Mouse (Mus musculus) urinary bladder, postnatal 25 days (tissue): ENCODE measurements around the gene Usp50.
A peak's percentile ranks its signal among the peaks of the same experiment; 100 is the strongest.

ENCODE experiments used
- DNase-seq: peaks from one replicate; pipeline ENCODE4 v3.0.0; 2022; ENCODE audit warnings: low spot score

The Usp50 gene

DNA sequence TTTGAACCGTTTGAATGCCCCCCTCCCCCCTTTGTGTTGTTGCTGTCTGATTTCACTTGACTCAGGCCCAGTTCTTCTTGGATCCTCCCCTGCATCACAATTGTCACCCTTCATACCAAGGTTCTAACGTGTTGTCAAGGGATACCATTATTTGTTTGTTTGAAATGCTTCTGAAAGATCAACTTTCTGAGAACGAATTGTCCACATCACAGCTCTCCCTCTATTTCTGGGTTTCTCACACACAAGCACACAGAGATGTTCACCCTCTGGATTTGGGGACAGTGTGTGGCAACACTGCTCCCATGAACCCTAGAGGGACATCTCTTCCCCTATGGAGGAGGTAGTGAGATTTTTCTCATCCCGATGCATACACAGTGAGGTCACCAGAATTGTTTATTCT lies at the start of gene Usp50:
TSS of gene Usp50 (minus strand) at position 101 of the 400 bp plus-strand sequence.
- no peak for DNase-seq

DNA sequence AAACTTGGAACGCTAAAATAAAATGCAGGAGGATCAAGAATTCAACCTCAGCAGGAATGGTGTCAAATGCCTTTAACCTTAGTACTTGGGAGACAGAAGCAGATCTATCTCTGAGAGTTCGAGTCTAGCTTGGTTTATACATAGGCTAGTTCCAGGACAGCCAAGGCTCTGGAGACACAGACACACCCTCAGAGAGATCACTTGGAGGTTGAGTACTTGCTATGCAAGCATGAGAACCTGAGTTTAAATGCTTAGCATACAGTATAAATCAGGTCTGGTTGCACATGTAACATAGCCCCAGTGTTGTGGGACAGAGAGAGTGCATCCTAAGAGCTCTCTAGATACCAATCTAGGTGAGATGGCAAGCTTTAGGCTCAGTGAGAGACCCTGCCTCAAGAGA lies 34.1 kb upstream of the Usp50 start:
- no peak for DNase-seq

DNA sequence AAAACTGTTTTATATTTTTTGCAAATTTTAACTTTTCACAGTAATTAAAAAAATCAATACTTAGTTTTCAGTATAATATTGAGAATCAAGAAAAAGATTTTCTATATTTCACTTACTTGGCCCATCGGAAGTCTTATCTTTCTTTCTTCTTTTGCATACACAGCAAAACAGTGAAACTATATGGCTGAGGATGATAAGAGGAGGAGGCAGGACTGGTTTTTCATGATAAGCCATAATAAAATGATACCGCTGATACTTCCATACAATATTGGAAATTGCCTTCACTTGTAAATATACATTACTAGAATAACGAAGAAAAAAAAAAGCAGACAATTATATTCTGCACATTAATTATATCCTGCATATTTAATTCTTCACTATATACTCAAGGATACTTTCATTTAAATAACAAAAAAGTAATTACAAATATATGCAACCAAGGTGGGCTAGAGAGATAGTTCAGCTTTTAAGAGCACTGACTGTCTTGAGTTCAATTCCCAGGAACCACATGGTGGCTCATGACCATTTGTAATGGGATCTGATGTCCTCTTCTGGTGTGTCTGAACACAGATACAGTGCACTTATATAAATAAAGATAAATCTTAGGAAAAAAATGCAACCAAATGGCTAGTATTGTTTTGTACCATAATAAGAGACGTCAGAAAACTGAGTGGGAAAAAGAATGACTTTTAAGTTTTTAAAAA lies 33.5 kb upstream of the Usp50 start:
- DNase-seq, result no peak

- no peak for DNase-seq
Measured at GRCm38 (mm10) chr2:126815822-126816221, 32.6 kb upstream of the Usp50 start.

DNA sequence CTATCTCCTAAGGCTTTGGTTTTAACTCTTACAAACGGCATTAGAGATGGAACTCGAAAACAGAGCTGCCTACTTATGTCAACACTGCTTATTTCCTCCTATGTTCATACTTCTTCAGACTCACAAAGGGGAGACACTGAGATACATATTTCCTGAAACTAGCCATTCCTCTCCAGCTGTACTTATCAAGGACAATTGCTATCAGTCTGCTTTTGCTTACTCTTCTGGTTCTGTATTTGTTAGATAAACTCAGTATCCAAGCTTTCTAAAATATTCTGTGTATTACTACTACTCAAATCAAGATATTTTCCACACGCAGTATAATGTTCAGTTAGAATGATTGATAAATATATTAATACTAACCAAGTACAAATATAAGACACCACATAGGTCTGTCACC lies 18.7 kb upstream of the Usp50 start:
- no peak for DNase-seq

DNA sequence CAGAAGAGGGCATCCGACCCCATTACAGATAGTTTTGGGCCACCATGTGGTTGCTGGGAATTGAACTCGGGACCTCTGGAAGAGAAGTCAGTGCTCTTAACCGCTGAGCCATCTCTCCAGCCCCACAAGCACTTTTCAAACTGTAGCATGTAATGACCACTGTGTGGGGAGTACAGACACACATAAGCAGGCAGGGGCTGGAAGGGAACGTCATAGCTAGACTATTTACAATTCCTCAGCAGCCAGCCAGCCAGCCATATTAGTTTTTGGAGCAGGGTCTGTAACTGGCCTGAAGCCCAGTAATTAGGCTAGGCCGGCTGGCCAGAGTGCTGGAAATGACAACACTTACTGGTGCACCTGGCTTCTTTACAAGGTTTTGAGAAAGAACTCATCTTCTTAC lies 15.2 kb upstream of the Usp50 start:
- DNase-seq, result no peak

- no peak for DNase-seq
Measured at GRCm38 (mm10) chr2:126795708-126796107, 12.4 kb upstream of the Usp50 start.

DNA sequence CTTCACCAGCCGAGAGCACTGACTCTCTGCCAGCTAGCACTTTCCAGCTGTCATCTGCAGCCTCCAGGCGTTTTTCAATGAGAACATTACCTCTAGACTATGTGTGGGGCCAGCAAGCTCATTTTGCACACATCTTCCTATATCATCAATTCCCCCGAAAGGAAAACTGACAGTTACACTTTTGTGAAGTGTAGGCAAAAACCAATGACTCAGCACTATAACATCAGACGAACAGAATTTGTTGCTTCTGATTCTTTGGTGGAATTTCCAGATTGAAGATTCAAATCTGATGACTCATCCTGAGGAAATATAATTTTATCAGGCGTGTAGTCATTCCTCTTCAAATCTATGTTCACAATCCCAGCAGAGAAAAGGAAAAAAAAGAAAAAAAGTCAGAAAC lies 9.3 kb upstream of the Usp50 start:
- DNase-seq, result no peak

DNA sequence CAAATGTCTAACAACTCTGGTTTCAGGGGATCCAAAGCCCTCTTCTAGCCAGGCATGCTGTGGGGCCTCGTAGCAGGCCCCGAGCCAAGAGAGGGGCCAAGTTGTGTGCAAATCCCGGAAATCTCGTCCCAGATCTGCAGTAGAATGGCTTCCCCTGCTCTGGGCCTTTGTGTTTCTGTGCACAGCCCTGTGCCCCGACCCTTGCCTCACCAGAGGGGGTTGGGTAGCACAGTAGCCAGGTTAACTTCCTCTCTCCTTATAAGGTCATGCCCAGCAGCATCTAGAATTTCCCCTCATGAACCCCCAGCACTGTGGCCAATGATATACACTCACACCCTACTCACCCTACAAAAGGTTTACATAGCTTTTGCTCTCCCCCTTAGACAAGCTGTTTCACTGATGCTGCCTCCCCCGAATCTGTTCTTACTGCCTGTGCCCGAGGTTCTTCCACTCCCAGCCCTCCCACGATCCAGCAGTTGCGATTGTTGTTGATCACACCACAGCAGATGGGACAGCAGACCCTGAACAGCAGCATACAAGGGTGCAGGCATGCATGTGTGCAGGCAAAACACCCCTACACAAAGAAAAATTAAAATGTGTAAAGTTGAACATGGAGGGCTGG lies 4.6 kb upstream of the Usp50 start:
- no peak for DNase-seq

- DNase-seq, result peak; percentile 13
Measured at GRCm38 (mm10) chr2:126782433-126782832, 837 bp downstream of the Usp50 start.

GRCm38 (mm10) chr2:126781478-126781877 lies 1.8 kb downstream of the Usp50 start:
- DNase-seq, result no peak

DNA sequence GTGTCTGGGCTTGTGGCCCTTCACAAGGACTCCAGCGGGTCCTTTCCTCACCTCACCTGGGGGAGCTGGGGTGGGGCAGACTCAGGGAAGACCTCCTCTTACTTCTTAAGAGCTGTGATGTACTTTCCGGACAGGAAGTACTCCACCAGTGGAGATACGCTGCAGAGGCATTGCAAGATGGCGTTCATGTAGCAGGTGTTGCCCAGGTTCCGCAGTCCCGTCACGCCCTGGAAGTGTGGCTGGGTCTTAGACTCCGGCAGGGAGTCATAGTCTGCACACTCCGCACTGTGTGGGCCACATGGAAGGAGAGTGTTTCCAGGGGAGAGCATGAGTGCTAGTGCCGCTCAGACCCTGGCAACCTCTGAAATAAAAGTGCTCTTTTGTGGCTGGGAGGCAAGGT lies 3.0 kb downstream of the Usp50 start:
- DNase-seq, result no peak

- DNase-seq, result no peak
Measured at GRCm38 (mm10) chr2:126778806-126779205, 4.5 kb downstream of the Usp50 start.

DNA sequence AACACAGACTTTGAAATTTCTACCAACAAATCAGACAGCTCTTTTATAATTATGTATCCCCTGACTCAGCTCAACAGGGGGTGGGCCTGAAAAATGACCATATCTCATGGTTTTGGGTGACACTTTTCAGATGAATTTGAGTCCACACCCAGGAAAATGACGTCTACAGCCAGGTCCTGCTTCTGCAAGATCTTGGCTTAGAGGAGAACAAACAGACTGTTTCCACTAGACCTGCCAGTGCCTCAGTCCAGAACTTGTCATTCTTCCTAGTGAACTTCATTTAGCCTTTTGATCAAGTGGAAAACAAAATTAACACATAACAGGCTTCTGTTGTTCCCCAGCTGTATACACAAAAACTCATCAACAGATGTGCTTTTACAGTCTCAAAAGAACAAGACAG lies 6.9 kb downstream of the Usp50 start:
- DNase-seq, result no peak

GRCm38 (mm10) chr2:126775951-126776350 lies 7.3 kb downstream of the Usp50 start:
- no peak for DNase-seq

DNA sequence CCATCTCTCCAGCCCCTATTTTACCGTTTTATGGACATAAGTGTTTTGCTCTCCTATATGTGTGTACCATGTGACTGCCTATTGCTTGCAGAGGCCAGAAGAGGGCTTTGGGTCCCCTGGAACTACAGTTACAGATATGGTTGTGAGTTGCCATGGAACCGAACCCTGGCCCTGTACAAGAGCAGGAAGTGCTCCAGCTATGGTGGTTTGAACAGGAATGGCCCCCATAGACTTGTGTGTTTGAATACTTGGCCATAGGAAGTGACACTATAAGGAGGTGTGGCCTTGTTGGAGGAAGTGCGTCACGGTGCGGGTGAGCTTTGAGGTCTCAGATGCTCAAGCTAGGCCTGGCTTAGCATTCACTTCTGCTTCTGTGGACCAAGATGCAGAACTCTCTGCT lies 11.1 kb downstream of the Usp50 start:
- no peak for DNase-seq

GRCm38 (mm10) chr2:126769431-126770181 lies 13.7 kb downstream of the Usp50 start:
- DNase-seq, result no peak

DNA sequence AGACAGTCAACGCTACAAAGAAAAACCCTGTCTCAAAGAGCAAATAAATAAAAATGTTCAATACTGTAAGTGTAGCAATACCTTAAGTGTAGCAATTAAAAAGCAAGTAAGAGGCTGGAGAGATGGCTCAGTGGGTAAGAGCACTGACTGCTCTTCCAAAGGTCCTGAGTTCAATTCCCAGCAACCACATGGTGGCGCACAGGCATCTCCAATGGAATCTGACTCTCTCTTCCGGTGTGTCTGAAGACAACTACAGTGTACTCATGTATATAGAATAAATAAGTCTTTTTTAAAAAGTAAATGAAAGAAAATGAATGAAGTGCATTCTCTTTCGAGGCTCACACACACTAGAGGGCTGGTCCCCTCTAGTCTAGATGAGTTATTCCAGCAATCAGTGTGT lies 15.1 kb downstream of the Usp50 start:
- DNase-seq, result no peak

GRCm38 (mm10) chr2:126767599-126767998 lies 15.7 kb downstream of the Usp50 start:
- no peak for DNase-seq

DNA sequence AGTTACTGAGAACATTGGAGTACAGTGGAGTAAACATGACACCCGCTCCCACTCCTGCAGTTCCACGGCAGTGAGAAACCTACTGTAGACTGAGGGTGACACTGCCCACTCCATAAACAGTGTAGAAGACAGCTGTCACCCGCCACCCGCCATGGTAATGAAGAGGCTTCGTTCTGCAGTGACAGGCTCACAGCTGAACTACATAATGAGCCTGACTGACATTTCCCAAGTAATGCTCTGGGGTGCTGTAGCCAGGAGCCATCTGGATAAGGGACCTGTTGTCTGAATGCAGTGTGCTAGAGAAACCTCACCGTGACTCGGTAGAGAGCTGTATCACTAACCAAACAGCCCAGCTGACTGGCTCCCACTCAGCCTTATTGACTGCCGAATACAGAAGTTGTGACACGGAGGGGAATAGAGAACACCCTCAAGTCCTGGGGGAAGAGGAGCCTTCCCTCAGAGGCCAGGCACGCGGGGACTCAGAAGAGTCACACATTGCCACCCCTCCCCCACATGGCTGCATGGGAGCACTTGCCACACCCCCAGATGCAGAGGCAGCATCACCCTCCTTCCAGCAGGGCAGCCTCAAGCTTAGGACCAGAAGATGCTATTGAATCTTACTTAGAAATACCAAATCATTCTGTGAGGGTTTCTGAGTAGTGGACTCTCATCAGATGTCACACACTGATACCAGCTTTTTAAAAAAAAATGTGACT lies 17.2 kb downstream of the Usp50 start:
- no peak for DNase-seq

DNA sequence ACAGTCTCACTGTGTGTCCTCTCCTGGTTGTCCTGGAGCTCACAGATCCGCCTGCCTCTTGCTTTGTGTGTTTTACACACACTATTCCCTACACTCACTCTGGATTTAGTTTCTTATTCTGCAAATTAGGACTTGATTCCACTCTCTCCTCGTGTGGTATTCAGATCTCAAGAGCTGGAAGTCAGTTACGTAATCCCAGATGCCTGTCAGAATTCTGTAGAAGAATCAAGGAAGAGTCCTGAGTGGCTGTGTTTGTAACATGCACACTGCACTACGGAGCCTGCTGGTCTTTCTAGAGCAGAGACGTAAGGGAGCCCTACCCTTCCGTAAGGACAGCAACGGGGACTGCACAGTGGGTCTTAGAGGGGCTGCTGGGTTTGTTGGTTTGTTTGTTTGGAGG lies 23.9 kb downstream of the Usp50 start:
- no peak for DNase-seq

DNA sequence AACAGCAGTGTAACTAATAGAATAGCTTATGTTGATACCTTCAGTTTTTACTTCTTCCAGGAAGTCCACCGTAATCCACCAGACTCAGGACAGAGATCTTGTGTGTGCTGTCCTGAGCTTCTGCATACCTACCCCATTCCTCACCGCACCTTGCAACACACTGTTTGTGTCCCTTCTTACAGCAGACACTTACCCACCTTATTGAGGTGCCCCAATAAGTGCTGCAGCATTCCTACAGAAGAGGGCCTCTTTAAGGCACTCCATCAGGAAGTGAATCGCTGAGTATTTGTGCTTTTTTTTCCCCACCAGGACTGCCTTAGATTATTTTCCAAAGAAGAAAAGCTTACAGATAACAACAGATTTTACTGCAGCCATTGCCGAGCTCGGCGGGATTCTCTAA lies 27.6 kb downstream of the Usp50 start:
- no peak for DNase-seq

- DNase-seq, result no peak
Measured at GRCm38 (mm10) chr2:126743389-126743788, 39.9 kb downstream of the Usp50 start.
